Mouse (Mus musculus) intestine, embryonic 14.5 days (tissue): ENCODE measurements around the gene Cog2. TPM values are rescaled to one million over a fixed set of nuclear protein-coding genes. Genes with fewer than 3 reads are reported as not detected.

ENCODE experiments used
- ATAC-seq: fragments of 200-750 bp; cut with Nextera tagmentation; replicated peaks from 2 replicates; pipeline ENCODE4 v1.8.0; 2017; ENCODE audit warnings: low read depth, moderate number of reproducible peaks, moderate TSS enrichment, moderate library complexity; ENCODE audit not compliant: low FRiP score, low TSS enrichment
- DNase-seq: peaks from one replicate; pipeline ENCODE4 v3.0.0-alpha.2; 2018; ENCODE audit warnings: low spot score
- H3K27ac ChIP-seq: fragments of 300-500 bp; sonication (generic); 2 replicates; pipeline ENCODE4 v1.5.1; 2014; ENCODE audit warnings: low read depth, mild to moderate bottlenecking, control low read depth
- H3K27me3 ChIP-seq: fragments of 300-500 bp; sonication (generic); replicated peaks from 2 replicates; pipeline ENCODE4 v1.6.1; 2014; ENCODE audit warnings: low read length, control low read depth; ENCODE audit not compliant: control insufficient read depth, insufficient read depth
- H3K36me3 ChIP-seq: fragments of 300-500 bp; sonication (generic); 2 replicates; pipeline ENCODE4 v1.6.1; 2014; ENCODE audit warnings: low read length, control low read depth; ENCODE audit not compliant: control insufficient read depth, insufficient read depth
- H3K4me1 ChIP-seq: fragments of 300-500 bp; sonication (generic); replicated peaks from 2 replicates; pipeline ENCODE4 v1.6.1; 2014; ENCODE audit warnings: low read length, control low read depth, mixed read lengths; ENCODE audit not compliant: control insufficient read depth, insufficient read depth
- H3K4me2 ChIP-seq: fragments of 300-500 bp; sonication (generic); 2 replicates; pipeline ENCODE4 v1.6.1; 2014; ENCODE audit warnings: low read length
- H3K4me3 ChIP-seq: fragments of 300-500 bp; sonication (generic); 2 replicates; pipeline ENCODE4 v1.5.1; 2014; ENCODE audit warnings: low read depth, low read length, control low read depth, mixed read lengths
- H3K9ac ChIP-seq: fragments of 300-500 bp; sonication (generic); 2 replicates; pipeline ENCODE4 v1.6.1; 2014; ENCODE audit warnings: mild to moderate bottlenecking, low read length
- H3K9me3 ChIP-seq: fragments of 300-500 bp; sonication (generic); 2 replicates; pipeline ENCODE4 v1.6.1; 2016; ENCODE audit warnings: low read length, control low read depth; ENCODE audit not compliant: control insufficient read depth
- WGBS: fragments of 180-500 bp; shearing (Covaris S2); extraction: QIAGEN DNeasy Blood & Tissue Kit; methylation state at CpG from one replicate; pipeline ENCODE4 v1.1.7; 2014; 5-methylcytosine and 5-hydroxymethylcytosine counted together
- polyA plus RNA-seq: library from polyadenylated mRNA; unstranded; fragments of >200 nt; fragmentation: Nextera tagmentation; extraction: Ambion mirVana; gene quantifications from 2 replicates; pipeline ENCODE4 v1.2.1, GENCODE M21; 2014

Gene Cog2
- polyA plus RNA-seq, 1 experiment from 2014 or later = 35.3 TPM

- H3K27me3 ChIP-seq = no peaks in the 10 kb centered on the region
- 90% methylated on average over 7 of the region's 7 CpGs for WGBS
- no peaks in the 10 kb centered on the region for H3K9me3 ChIP-seq
- peaks cover 92% of the 10 kb centered on the region for H3K36me3 ChIP-seq
- no peak overlapping the region for H3K27ac ChIP-seq
- DNase-seq (no peak), ATAC-seq (no peak)
- H3K9ac ChIP-seq = no peak overlapping the region
- H3K4me2 ChIP-seq = no peak overlapping the region
- H3K4me1 ChIP-seq = no peaks in the 10 kb centered on the region
- H3K4me3 ChIP-seq = no peak overlapping the region
These were observed 26.2 kb downstream of the Cog2 start for GRCm38 (mm10) chr8:124546815-124547214.

GRCm38 (mm10) chr8:124547269-124547668 is 26.7 kb downstream of the Cog2 start:
- DNase-seq = no peak
- Histone ChIP-seq H3K27me3 (no peaks in the 10 kb centered on the region), H3K4me2 (no peak overlapping the region), H3K36me3 (peaks cover 93% of the 10 kb centered on the region), H3K4me1 (no peaks in the 10 kb centered on the region), H3K4me3 (no peak overlapping the region), H3K9me3 (no peaks in the 10 kb centered on the region), H3K9ac (no peak overlapping the region), H3K27ac (no peak overlapping the region)
- ATAC-seq = no peak
- 46% methylated on average over 11 of the region's 11 CpGs for WGBS

- H3K4me2 ChIP-seq = no peak overlapping the region
- H3K27ac ChIP-seq = no peak overlapping the region
- whole genome bisulfite sequencing = 83% methylated on average over 1 of the region's 1 CpGs
- no peak overlapping the region for H3K9ac ChIP-seq
- no peaks in the 10 kb centered on the region for H3K27me3 ChIP-seq
- peaks cover 89% of the 10 kb centered on the region for H3K36me3 ChIP-seq
- ATAC-seq (no peak), DNase-seq (no peak)
- no peak overlapping the region for H3K4me3 ChIP-seq
- H3K4me1 ChIP-seq = no peaks in the 10 kb centered on the region
- H3K9me3 ChIP-seq = no peaks in the 10 kb centered on the region
These were observed 27.6 kb downstream of the Cog2 start for GRCm38 (mm10) chr8:124548187-124548586.

- ATAC-seq = no peak
- Histone ChIP-seq H3K4me3 (no peak overlapping the region), H3K4me2 (no peak overlapping the region), H3K9ac (no peak overlapping the region), H3K4me1 (no peaks in the 10 kb centered on the region), H3K27me3 (no peaks in the 10 kb centered on the region), H3K36me3 (peaks cover 59% of the 10 kb centered on the region), H3K9me3 (no peaks in the 10 kb centered on the region), H3K27ac (no peak overlapping the region)
- 93% methylated on average over 15 of the region's 15 CpGs for WGBS
- DNase-seq = no peak
These were observed 30.6 kb downstream of the Cog2 start for GRCm38 (mm10) chr8:124551011-124551661.

GRCm38 (mm10) chr8:124555113-124555750 is 34.7 kb downstream of the Cog2 start:
- H3K9me3 ChIP-seq = no peaks in the 10 kb centered on the region
- H3K9ac ChIP-seq = no peak overlapping the region
- no peak overlapping the region for H3K4me2 ChIP-seq
- peaks cover 26% of the 10 kb centered on the region for H3K36me3 ChIP-seq
- no peak for ATAC-seq
- no peaks in the 10 kb centered on the region for H3K27me3 ChIP-seq
- 88% methylated on average over 7 of the region's 7 CpGs for WGBS
- H3K4me3 ChIP-seq = no peak overlapping the region
- DNase-seq = no peak
- H3K4me1 ChIP-seq = 0 out of 2 replicates have a peak, but pooled peaks cover 3% of the 10 kb centered on the region
- no peak overlapping the region for H3K27ac ChIP-seq

- Histone ChIP-seq H3K4me1 (0 out of 2 replicates have a peak, but pooled peaks cover 3% of the 10 kb centered on the region), H3K9ac (no peak overlapping the region), H3K27ac (no peak overlapping the region), H3K27me3 (no peaks in the 10 kb centered on the region), H3K4me2 (no peak overlapping the region), H3K9me3 (no peaks in the 10 kb centered on the region), H3K4me3 (no peak overlapping the region), H3K36me3 (peaks cover 16% of the 10 kb centered on the region)
- 77% methylated on average over 7 of the region's 7 CpGs for WGBS
- ATAC-seq = no peak
- DNase-seq = no peak
These were observed 35.6 kb downstream of the Cog2 start for GRCm38 (mm10) chr8:124556164-124556563.

GRCm38 (mm10) chr8:124556658-124557057 is 36.1 kb downstream of the Cog2 start:
- Histone ChIP-seq H3K4me1 (0 out of 2 replicates have a peak, but pooled peaks cover 3% of the 10 kb centered on the region), H3K27ac (no peak overlapping the region), H3K4me3 (no peak overlapping the region), H3K36me3 (peaks cover 11% of the 10 kb centered on the region), H3K4me2 (no peak overlapping the region), H3K9me3 (no peaks in the 10 kb centered on the region), H3K27me3 (no peaks in the 10 kb centered on the region), H3K9ac (no peak overlapping the region)
- ATAC-seq (no peak), DNase-seq (no peak)
- 78% methylated on average over 13 of the region's 13 CpGs for WGBS

- H3K36me3 ChIP-seq = peaks cover 3% of the 10 kb centered on the region
- no peak for ATAC-seq
- no peak overlapping the region for H3K4me3 ChIP-seq
- 66% methylated on average over 5 of the region's 5 CpGs for WGBS
- DNase-seq = no peak
- no peaks in the 10 kb centered on the region for H3K27me3 ChIP-seq
- H3K4me2 ChIP-seq = 0 out of 2 replicates have a peak overlapping the region, but pooled peaks have one; percentile 0
- H3K9ac ChIP-seq = no peak overlapping the region
- 0 out of 2 replicates have a peak overlapping the region, but pooled peaks have one; percentile 7 for H3K27ac ChIP-seq
- 0 out of 2 replicates have a peak, but pooled peaks cover 3% of the 10 kb centered on the region for H3K4me1 ChIP-seq
- H3K9me3 ChIP-seq = no peaks in the 10 kb centered on the region
These were observed 36.9 kb downstream of the Cog2 start for GRCm38 (mm10) chr8:124557476-124557875.
